Mouse (Mus musculus) brain, embryonic 14.5 days (tissue): ENCODE results near the gene Duoxa2.

Experiments used
- CTCF ChIP-seq: fragments of 200-500 bp; IDR thresholded peaks from 2 replicates; pipeline ENCODE4 v1.5.1; 2012; ENCODE audit warnings: inconsistent platforms, mild to moderate bottlenecking, moderate library complexity, borderline replicate concordance; ENCODE audit not compliant: insufficient read depth, insufficient read length; ENCODE audit errors: extremely low read depth
- POLR2A ChIP-seq: fragments of 200-500 bp; IDR thresholded peaks from 2 replicates; pipeline ENCODE4 v1.6.1; 2012; ENCODE audit warnings: mild to moderate bottlenecking, inconsistent platforms, borderline replicate concordance; ENCODE audit not compliant: poor library complexity, insufficient read depth, insufficient read length, severe bottlenecking; ENCODE audit errors: extremely low read depth

- TF ChIP-seq CTCF (no peak), POLR2A (no peak)
Observed at GRCm38 (mm10) chr2:122255997-122256396, 42.7 kb upstream of the Duoxa2 start.
